In genomic region chr17:80004345-80005239, GRCm38 (mm10) we compare ENCODE assay signal across 8 mouse cellular contexts. TPM values are rescaled to one million over a fixed set of nuclear protein-coding genes. Genes with fewer than 3 reads are reported as not detected.
DNase-seq lines count a peak whose midpoint lies in the region; ATAC-seq lines count a peak whose summit lies in the region.

No protein-coding gene starts in this region.

- H3K4me2 ChIP-seq in midbrain, embryonic 11.5 days = no peak overlapping the region
- H3K4me2 ChIP-seq in midbrain, embryonic 15.5 days = no peak overlapping the region
- H3K4me2 ChIP-seq in intestine, embryonic 16.5 days (ENCODE audit: low read depth, low read length) = no peak overlapping the region
- peak overlapping the region; percentile 35 for H3K4me2 ChIP-seq in liver, embryonic 15.5 days

- H3K9ac ChIP-seq in midbrain, embryonic 11.5 days (ENCODE audit: low read length) = no peak overlapping the region
- no peak overlapping the region for H3K9ac ChIP-seq in midbrain, embryonic 15.5 days
- H3K9ac ChIP-seq in intestine, embryonic 16.5 days (ENCODE audit: low read depth, low read length) = no peak overlapping the region
- H3K9ac ChIP-seq in liver, embryonic 15.5 days = no peak overlapping the region

- DNase-seq in midbrain, embryonic 11.5 days (ENCODE audit: low spot score, missing footprints) = peak; percentile 81
- peak; percentile 54 to 57 for DNase-seq in cerebellum, adult 18-20 months
- DNase-seq in frontal cortex, postnatal 36 days (ENCODE audit: low spot score in 2 of 2) = peak; percentile 35 to 54
- peak; percentile 47 for DNase-seq in retina, embryonic 14.5 days (ENCODE audit: low spot score)
- peak; percentile 96 for DNase-seq in thymus, postnatal 4 days

- H3K4me1 ChIP-seq in midbrain, embryonic 11.5 days (ENCODE audit: control insufficient read depth, insufficient read depth, low read length) = no peaks in the 10 kb centered on the region
- peaks cover 7% of the 10 kb centered on the region; the same call in 1 of the 2 replicates for H3K4me1 ChIP-seq in midbrain, embryonic 15.5 days
- peaks cover 15% of the 10 kb centered on the region for H3K4me1 ChIP-seq in intestine, embryonic 16.5 days (ENCODE audit: control insufficient read depth, insufficient read depth, low read length)
- H3K4me1 ChIP-seq in liver, embryonic 15.5 days (replicated peaks) = peaks cover 12% of the 10 kb centered on the region

- no peaks in the 10 kb centered on the region for H3K36me3 ChIP-seq in midbrain, embryonic 11.5 days (ENCODE audit: control insufficient read depth, insufficient read depth, low read length)
- H3K36me3 ChIP-seq in midbrain, embryonic 15.5 days (replicated peaks) = no peaks in the 10 kb centered on the region
- H3K36me3 ChIP-seq in intestine, embryonic 16.5 days (ENCODE audit: control insufficient read depth, insufficient read depth, low read length) = no peaks in the 10 kb centered on the region
- H3K36me3 ChIP-seq in liver, embryonic 15.5 days (replicated peaks) = no peaks in the 10 kb centered on the region

- H3K4me3 ChIP-seq in midbrain, embryonic 11.5 days (ENCODE audit: low read depth, low read length) = no peak overlapping the region
- H3K4me3 ChIP-seq in midbrain, embryonic 15.5 days = no peak overlapping the region
- no peak overlapping the region for H3K4me3 ChIP-seq in intestine, embryonic 16.5 days (ENCODE audit: low read length)
- H3K4me3 ChIP-seq in liver, embryonic 15.5 days (replicated peaks) = no peak overlapping the region

- WGBS in midbrain, embryonic 11.5 days = 55% methylated on average over 17 of the region's 17 CpGs
- WGBS in midbrain, embryonic 15.5 days = 49% methylated on average over 17 of the region's 17 CpGs
- 43% methylated on average over 17 of the region's 17 CpGs for WGBS in intestine, embryonic 16.5 days
- WGBS in liver, embryonic 15.5 days (ENCODE audit: insufficient replicate concordance) = 20% methylated on average over 17 of the region's 17 CpGs

- no peaks in the 10 kb centered on the region for H3K9me3 ChIP-seq in midbrain, embryonic 11.5 days (ENCODE audit: control insufficient read depth, low read length)
- H3K9me3 ChIP-seq in midbrain, embryonic 15.5 days = no peaks in the 10 kb centered on the region
- no peaks in the 10 kb centered on the region for H3K9me3 ChIP-seq in intestine, embryonic 16.5 days (ENCODE audit: control insufficient read depth, low read length)
- H3K9me3 ChIP-seq in liver, embryonic 15.5 days (replicated peaks) = 0 out of 2 replicates have a peak, but pooled peaks cover 2% of the 10 kb centered on the region

- H3K27ac ChIP-seq in midbrain, embryonic 11.5 days (ENCODE audit: low read depth, low read length) = no peak overlapping the region
- no peak overlapping the region for H3K27ac ChIP-seq in midbrain, embryonic 15.5 days
- H3K27ac ChIP-seq in intestine, embryonic 16.5 days (ENCODE audit: low read length) = no peak overlapping the region
- no peak overlapping the region for H3K27ac ChIP-seq in liver, embryonic 15.5 days (replicated peaks)

- 0 out of 2 replicates have a peak, but pooled peaks have one; percentile 57 for ATAC-seq in midbrain, embryonic 11.5 days (ENCODE audit: low FRiP score)
- ATAC-seq in midbrain, embryonic 15.5 days (replicated peaks) = no peak
- peak; percentile 47 for ATAC-seq in intestine, embryonic 16.5 days
- ATAC-seq in liver, embryonic 15.5 days (ENCODE audit: insufficient read depth) = 0 out of 2 replicates have a peak, but pooled peaks have one; percentile 40

- H3K27me3 ChIP-seq in midbrain, embryonic 11.5 days (ENCODE audit: control insufficient read depth, insufficient read depth, low read length) = no peaks in the 10 kb centered on the region
- H3K27me3 ChIP-seq in midbrain, embryonic 15.5 days (replicated peaks) = no peaks in the 10 kb centered on the region
- no peaks in the 10 kb centered on the region for H3K27me3 ChIP-seq in intestine, embryonic 16.5 days (replicated peaks; ENCODE audit: control insufficient read depth, insufficient read depth, low read length)
- no peaks in the 10 kb centered on the region for H3K27me3 ChIP-seq in liver, embryonic 15.5 days

RNA-seq across cellular contexts. Expression of gene Hnrnpll, which starts 57.5 kb away (rescaled TPM):
- polyA plus RNA-seq in midbrain, embryonic 11.5 days (2014; fragmentation: Nextera tagmentation; extraction: Ambion mirVana) = 130 and 132 TPM in 2 replicates
- 63.7 and 65.5 TPM in 2 replicates for polyA plus RNA-seq in midbrain, embryonic 15.5 days (2015; fragmentation: Nextera tagmentation; extraction: Ambion mirVana)
- polyA plus RNA-seq in intestine, embryonic 16.5 days (2015; fragmentation: Nextera tagmentation; extraction: Ambion mirVana) = 34.8 and 37.3 TPM in 2 replicates
- polyA plus RNA-seq in liver, embryonic 15.5 days (2015; fragmentation: Nextera tagmentation; extraction: Ambion mirVana) = 21.8 and 22.7 TPM in 2 replicates

Comparison
In these comparisons a context has a peak if more than half of its experiments do, and no peak if none do; other contexts are left out.
1. DNase-seq: peak in every context shown above with its lines; median percentile 96 in thymus, postnatal 4 days; 81 in midbrain, embryonic 11.5 days; 56 in cerebellum, adult 18-20 months; 47 in retina, embryonic 14.5 days; 44 in frontal cortex, postnatal 36 days.